Comparison of ENCODE assay signal across 26 mouse cellular contexts in genomic region chr10:23337250-23337649, GRCm38 (mm10). TPM values are rescaled to one million over a fixed set of nuclear protein-coding genes. Genes with fewer than 3 reads are reported as not detected.
DNase-seq lines count a peak whose midpoint lies in the region; ATAC-seq lines count a peak whose summit lies in the region.
"Had no signal": no experiment of that assay in that cellular context is flagged by ENCODE, and none has a peak within 500 bp of the region (broad histone marks: within the 10 kb centered on the region; RNA-seq: fewer than 3 reads in every experiment).

No protein-coding gene starts in this region.

- H3K9me3 ChIP-seq in limb, embryonic 12.5 days: no peaks in the 10 kb centered on the region
- H3K9me3 ChIP-seq in limb, embryonic 10.5 days (replicated peaks): no peaks in the 10 kb centered on the region
- H3K9me3 ChIP-seq: embryonic facial prominence, embryonic 10.5 days; embryonic facial prominence, embryonic 13.5 days; forebrain, embryonic 12.5 days; forebrain, embryonic 15.5 days; hindbrain, embryonic 10.5 days; hindbrain, embryonic 13.5 days; intestine, embryonic 15.5 days had no signal

- H3K27me3 ChIP-seq in limb, embryonic 12.5 days: no peaks in the 10 kb centered on the region
- no peaks in the 10 kb centered on the region for H3K27me3 ChIP-seq in limb, embryonic 10.5 days (ENCODE audit: low read depth, poor library complexity, severe bottlenecking)
- H3K27me3 ChIP-seq: embryonic facial prominence, embryonic 13.5 days; forebrain, embryonic 12.5 days; forebrain, embryonic 15.5 days; hindbrain, embryonic 13.5 days; intestine, embryonic 15.5 days had no signal

- no peak overlapping the region for H3K4me2 ChIP-seq in limb, embryonic 12.5 days
- H3K4me2 ChIP-seq: embryonic facial prominence, embryonic 13.5 days; forebrain, embryonic 12.5 days; forebrain, embryonic 15.5 days; heart, embryonic 11.5 days; hindbrain, embryonic 13.5 days; intestine, embryonic 15.5 days had no signal

- H3K36me3 ChIP-seq in limb, embryonic 12.5 days: no peaks in the 10 kb centered on the region
- no peaks in the 10 kb centered on the region for H3K36me3 ChIP-seq in limb, embryonic 10.5 days
- H3K36me3 ChIP-seq: embryonic facial prominence, embryonic 10.5 days; embryonic facial prominence, embryonic 13.5 days; forebrain, embryonic 12.5 days; forebrain, embryonic 15.5 days; hindbrain, embryonic 10.5 days; hindbrain, embryonic 13.5 days; intestine, embryonic 15.5 days had no signal

- H3K27ac ChIP-seq in limb, embryonic 12.5 days: 0 out of 2 replicates have a peak overlapping the region, but pooled peaks have one; percentile 18
- H3K27ac ChIP-seq in limb, embryonic 10.5 days: no peak overlapping the region
- H3K27ac ChIP-seq: embryonic facial prominence, embryonic 10.5 days; embryonic facial prominence, embryonic 13.5 days; forebrain, embryonic 12.5 days; forebrain, embryonic 15.5 days; hindbrain, embryonic 10.5 days; hindbrain, embryonic 13.5 days; intestine, embryonic 15.5 days had no signal

- DNase-seq in limb, embryonic 10.5 days (ENCODE audit: low spot score): no peak
- DNase-seq in MN1 (ENCODE audit: low spot score): peak; percentile 43
- no peak for DNase-seq in right cerebral cortex, adult 18-20 months
- no peak for DNase-seq in frontal cortex, postnatal 14 days (ENCODE audit: low spot score in 2 of 2)
- DNase-seq: adrenal gland, adult 8-10 months; adrenal gland, postnatal 25 days; cerebellum, adult 18-20 months; cerebellum, adult 9-10 months; cerebellum, postnatal 25 days; embryo, embryonic 11 days; gastrocnemius, postnatal 10 days; heart, adult 11 months had no signal

- no peak overlapping the region for H3K9ac ChIP-seq in limb, embryonic 12.5 days (replicated peaks)
- H3K9ac ChIP-seq: embryonic facial prominence, embryonic 13.5 days; forebrain, embryonic 12.5 days; forebrain, embryonic 15.5 days; hindbrain, embryonic 13.5 days; intestine, embryonic 15.5 days had no signal

- peaks cover 9% of the 10 kb centered on the region for H3K4me1 ChIP-seq in limb, embryonic 12.5 days (replicated peaks)
- no peaks in the 10 kb centered on the region for H3K4me1 ChIP-seq in limb, embryonic 10.5 days
- H3K4me1 ChIP-seq: forebrain, embryonic 15.5 days; hindbrain, embryonic 13.5 days; intestine, embryonic 15.5 days had no signal

- no peak for ATAC-seq in limb, embryonic 12.5 days (ENCODE audit: insufficient number of reproducible peaks, insufficient read depth, low FRiP score, low TSS enrichment, low read depth)
- ATAC-seq in megakaryocyte progenitor cell, adult 5-6 weeks (replicated peaks; ENCODE audit: poor library complexity): 0 out of 2 replicates have a peak, but pooled peaks have one; percentile 9
- ATAC-seq: activated CD4-positive, CD25-positive, alpha-beta regulatory T cell, adult 4 months; CD4-positive, CD25-positive, alpha-beta regulatory T cell, adult 4 months; forebrain, embryonic 15.5 days; hindbrain, embryonic 16.5 days; intestine, embryonic 15.5 days had no signal

- no peak overlapping the region for H3K4me3 ChIP-seq in limb, embryonic 12.5 days (replicated peaks)
- H3K4me3 ChIP-seq in limb, embryonic 10.5 days: no peak overlapping the region
- H3K4me3 ChIP-seq: embryonic facial prominence, embryonic 10.5 days; embryonic facial prominence, embryonic 13.5 days; erythroblast, embryonic 14.5 days; forebrain, embryonic 12.5 days; forebrain, embryonic 15.5 days; hindbrain, embryonic 10.5 days; hindbrain, embryonic 13.5 days; intestine, embryonic 15.5 days had no signal

- 46% methylated on average over 1 of the region's 1 CpGs for WGBS in limb, embryonic 12.5 days
- 83% methylated on average over 1 of the region's 1 CpGs for WGBS in limb, embryonic 10.5 days

RNA-seq across cellular contexts. Expression of gene Eya4, which starts 13.3 kb away (rescaled TPM):
- polyA plus RNA-seq in limb, embryonic 12.5 days (2016; fragmentation: Nextera tagmentation; extraction: Ambion mirVana): 10.7 and 11.4 TPM in 2 replicates
- polyA plus RNA-seq in limb, embryonic 10.5 days (2016; fragmentation: Nextera tagmentation; extraction: Ambion mirVana): 5.0 and 8.5 TPM in 2 replicates
- total RNA-seq in megakaryocyte progenitor cell, adult 5-6 weeks (2015): 0.20 TPM in 1 of 2 replicates, not detected in the other
- 0.14 TPM in 1 of 2 replicates, not detected in the other for total RNA-seq in megakaryocyte progenitor cell, adult 5-6 weeks (2017)
- polyA plus RNA-seq: erythroblast, embryonic 14.5 days had no signal
